Mouse (Mus musculus) left cerebral cortex, postnatal 4 days (tissue): ENCODE measurements at regions not wholly inside any gene's neighbourhood (a gene's known extent, or its start where the extent isn't known, plus 50 kb on each side); places are given as distances from the start of the nearest gene placed in this dataset.

Experiments
- DNase-seq: peaks from one replicate; pipeline ENCODE4 v3.0.0-alpha.2; 2022
- intact Hi-C: fragments of 180-260 bp; cut with DNase I; formaldehyde crosslinking; loops from one replicate; pipeline ENCODE4 v1.15.1; 2025

DNA sequence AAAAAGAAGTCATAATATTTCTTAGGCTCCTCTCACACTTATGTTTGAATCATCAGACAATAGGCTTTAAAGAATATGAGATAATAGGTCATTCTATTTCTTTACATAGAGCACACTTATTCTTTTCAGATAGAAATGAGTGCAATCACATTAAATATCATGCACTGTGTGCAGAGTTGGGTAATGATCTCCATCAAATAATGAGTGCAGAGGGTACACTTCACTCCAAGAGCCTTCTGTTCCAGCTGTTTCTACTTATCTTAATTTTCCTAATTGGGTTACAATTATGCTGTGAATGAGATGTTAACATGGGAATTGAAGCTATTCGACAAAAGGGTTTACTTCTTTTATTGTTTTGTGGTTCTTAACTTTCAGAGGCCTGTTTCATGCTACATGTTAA lies 707.5 kb upstream of the Mdga2 start:
- intact Hi-C loops, result no loop called here
- DNase-seq, result no peak

DNA sequence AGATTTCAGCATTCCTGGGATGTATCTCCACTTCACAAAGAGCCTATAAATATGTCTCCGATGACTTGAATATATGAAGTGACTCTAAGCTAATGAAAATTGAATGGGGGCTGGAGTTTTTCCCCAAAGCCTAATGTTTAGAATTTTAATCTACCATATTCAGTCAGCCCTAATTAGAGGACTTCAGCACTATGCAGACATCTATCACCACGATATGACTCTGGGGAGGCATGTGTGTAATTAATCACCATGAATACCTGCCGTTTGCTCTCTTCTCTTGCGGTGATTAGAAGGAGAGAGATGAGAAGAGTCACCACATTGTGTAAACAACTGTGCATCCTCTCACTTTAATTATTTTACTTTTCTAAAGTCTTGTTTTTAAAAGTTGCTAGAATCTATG lies 692.3 kb upstream of the Mdga2 start:
- intact Hi-C loops, result no loop called here
- no peak for DNase-seq

DNA sequence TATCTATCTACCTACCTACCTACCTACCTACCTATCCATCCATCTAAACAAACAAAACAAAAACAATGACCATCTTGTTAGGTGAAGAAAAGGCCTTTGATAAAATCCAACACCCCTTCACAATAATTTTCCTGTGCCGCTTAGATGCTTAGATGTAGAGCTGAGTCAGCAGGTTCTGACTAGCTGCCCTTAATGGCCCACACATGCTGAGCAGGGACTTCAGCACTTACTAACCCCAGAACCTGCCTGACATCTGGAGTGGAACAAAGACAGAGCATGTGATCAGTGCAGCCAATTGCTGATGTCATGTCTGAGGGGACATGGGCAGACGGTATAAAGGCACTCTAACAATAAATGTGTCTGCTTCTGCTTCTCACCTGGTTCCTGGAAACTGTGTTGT lies 664.9 kb upstream of the Mdga2 start:
- intact Hi-C loops, result no loop called here
- no peak for DNase-seq

DNA sequence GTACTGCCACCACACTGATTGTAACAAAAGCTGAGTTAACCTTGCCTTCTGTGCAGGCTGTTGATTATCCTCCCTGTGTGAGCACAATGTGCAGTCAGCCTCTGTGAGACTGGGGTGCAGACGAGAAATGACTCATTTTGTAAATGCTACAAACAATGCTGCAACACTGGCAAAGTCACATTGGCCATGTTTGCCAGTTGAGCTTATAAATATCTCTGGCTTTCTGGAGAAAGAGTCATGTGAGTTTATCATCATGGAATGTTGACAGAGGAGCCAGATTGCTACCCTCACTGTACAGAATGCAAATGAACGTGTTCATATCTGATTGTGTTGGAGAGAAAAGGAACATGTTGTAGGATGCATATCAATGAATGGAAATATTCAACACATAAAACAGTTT lies 640.3 kb upstream of the Mdga2 start:
- DNase-seq, result no peak
- intact Hi-C loops, result no loop called here

DNA sequence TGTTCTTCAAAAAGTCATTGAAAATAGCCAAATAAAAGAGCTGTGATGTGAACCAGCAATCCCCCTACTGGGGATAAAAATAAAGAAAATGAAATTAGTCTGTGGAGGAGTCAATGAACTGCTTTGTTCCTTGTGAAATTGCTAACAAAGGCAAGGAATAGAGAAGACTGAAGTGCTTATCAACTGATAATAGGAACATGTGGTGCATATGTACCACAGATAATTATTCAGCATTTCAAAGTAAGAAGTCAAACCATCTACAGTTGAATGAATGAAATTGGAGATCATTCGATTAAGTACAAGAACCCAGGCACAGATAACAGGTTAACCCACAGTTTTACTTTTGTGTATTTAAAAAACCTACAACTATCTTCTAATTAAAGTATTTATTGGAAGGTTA lies 638.4 kb upstream of the Mdga2 start:
- intact Hi-C loops, result no loop called here
- no peak for DNase-seq

DNA sequence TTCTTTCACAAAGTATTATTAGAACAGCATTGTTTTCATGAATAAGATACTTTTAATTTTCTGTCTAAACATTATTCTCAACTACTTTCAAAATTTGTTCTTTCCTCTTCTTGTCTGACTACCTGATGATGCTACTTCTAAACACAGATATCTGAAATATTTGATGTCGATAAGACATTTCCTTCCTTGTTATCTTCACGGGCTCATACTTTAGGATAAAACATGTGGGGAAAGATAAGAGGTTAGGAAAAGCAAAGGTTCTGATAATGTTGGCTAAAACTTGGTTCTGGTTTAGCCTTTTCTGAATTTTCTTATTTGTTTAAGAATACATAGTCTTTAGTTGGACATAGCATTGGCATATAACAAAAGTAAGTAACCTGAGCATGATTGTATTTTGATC lies 630.3 kb upstream of the Mdga2 start:
- intact Hi-C loops, result no loop called here
- DNase-seq, result no peak

DNA sequence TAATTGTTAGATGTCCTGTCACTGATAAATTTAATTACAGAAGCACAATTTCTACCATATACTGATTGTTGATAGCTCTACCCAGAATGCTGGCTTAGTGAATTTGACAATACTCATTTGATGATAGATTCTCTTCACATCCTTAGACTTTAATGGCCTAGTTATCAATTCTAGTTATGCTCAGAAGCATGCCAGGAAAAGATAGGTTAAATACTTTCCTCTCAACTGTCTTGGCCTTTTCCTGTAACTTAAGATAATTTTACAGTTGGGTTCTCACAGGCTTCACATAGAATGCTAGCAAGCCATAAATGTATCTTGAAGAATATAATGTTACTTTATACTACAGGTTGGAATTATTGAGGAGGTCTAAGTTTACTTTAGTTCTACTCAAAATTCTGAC lies 625.2 kb upstream of the Mdga2 start:
- no peak for DNase-seq
- intact Hi-C loops, result no loop called here

DNA sequence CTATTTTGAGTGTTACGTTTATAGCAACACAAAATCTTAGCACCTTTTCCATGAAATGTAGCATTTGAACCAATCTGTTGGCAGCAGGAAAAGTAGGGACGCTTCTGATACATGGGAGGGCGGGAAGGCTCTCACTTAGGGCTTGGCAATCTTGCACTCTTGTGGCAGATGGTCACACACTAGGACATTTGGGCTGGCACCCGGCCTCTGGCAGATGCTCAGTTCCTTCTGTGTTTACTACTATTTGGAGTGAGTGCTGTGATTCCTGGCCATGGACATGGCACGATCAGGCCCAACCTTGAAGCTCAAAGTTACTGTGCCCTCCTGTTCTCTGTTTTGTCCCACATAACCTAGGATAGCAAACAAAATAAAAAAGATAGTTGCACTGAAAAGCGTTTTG lies 581.9 kb upstream of the Mdga2 start:
- DNase-seq, result peak; percentile 86
- intact Hi-C loops, result no loop called here

DNA sequence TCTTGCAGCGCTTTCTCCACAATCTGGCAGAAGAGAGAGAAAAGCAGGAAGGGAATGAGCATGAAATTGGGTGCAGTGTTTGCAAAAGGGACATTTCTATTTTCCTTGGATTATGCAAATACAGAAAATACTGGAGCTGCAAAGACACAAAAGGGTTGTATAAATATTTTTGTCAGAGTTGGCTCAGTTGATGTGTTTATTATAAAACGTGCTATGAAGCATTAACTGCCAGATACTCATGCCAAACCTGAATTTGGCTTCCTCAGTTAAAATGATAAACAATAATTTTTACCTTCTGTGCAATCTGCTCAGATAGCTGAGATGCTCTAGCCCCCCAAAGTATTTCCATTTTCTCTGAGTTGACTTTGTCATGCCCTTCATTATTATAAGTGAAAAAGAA lies 577.4 kb upstream of the Mdga2 start:
- DNase-seq, result no peak
- intact Hi-C loops, result no loop called here
